ENCODE assay signal across 10 mouse cellular contexts in genomic region chr7:6860689-6861088, GRCm38 (mm10).
DNase-seq lines count a peak whose midpoint lies in the region; ATAC-seq and TF ChIP-seq lines count a peak whose summit lies in the region.
"Had no signal": no experiment of that assay in that cellular context is flagged by ENCODE, and none has a peak within 500 bp of the region (broad histone marks: within the 10 kb centered on the region; RNA-seq: fewer than 3 reads in every experiment).

No protein-coding gene starts in this region.

- no peaks in the 10 kb centered on the region for H3K9me3 ChIP-seq in forebrain, postnatal 0 days (ENCODE audit: low read length)
- H3K9me3 ChIP-seq in liver, embryonic 16.5 days (replicated peaks; ENCODE audit: control insufficient read depth, low read length), result no peaks in the 10 kb centered on the region
- H3K9me3 ChIP-seq: embryonic facial prominence, embryonic 15.5 days had no signal

- H3K27me3 ChIP-seq in forebrain, postnatal 0 days (ENCODE audit: insufficient read depth, low read length), result no peaks in the 10 kb centered on the region
- H3K27me3 ChIP-seq in liver, embryonic 16.5 days (ENCODE audit: control insufficient read depth, insufficient read depth, low read depth, low read length), result no peaks in the 10 kb centered on the region
- H3K27me3 ChIP-seq: embryonic facial prominence, embryonic 15.5 days; megakaryocyte, embryonic 14.5 days had no signal

- H3K4me1 ChIP-seq in forebrain, postnatal 0 days (ENCODE audit: insufficient read depth), result no peaks in the 10 kb centered on the region
- H3K4me1 ChIP-seq in liver, embryonic 16.5 days (ENCODE audit: control insufficient read depth, low read depth, low read length), result no peaks in the 10 kb centered on the region
- H3K4me1 ChIP-seq: megakaryocyte, embryonic 14.5 days had no signal

- H3K9ac ChIP-seq in forebrain, postnatal 0 days, result no peak overlapping the region
- no peak overlapping the region for H3K9ac ChIP-seq in liver, embryonic 16.5 days (ENCODE audit: low read depth, low read length)
- H3K9ac ChIP-seq: embryonic facial prominence, embryonic 15.5 days had no signal

- H3K27ac ChIP-seq in forebrain, postnatal 0 days (ENCODE audit: low read depth, low read length), result peak overlapping the region; percentile 62; the same call in 1 of the 2 replicates
- H3K27ac ChIP-seq in liver, embryonic 16.5 days (ENCODE audit: low read length), result no peak overlapping the region
- H3K27ac ChIP-seq: embryonic facial prominence, embryonic 15.5 days had no signal

- peak; percentile 96 for ATAC-seq in forebrain, postnatal 0 days
- ATAC-seq in liver, embryonic 16.5 days (ENCODE audit: low read depth), result peak; percentile 84

- H3K4me2 ChIP-seq in forebrain, postnatal 0 days (ENCODE audit: low read depth), result no peak overlapping the region
- no peak overlapping the region for H3K4me2 ChIP-seq in liver, embryonic 16.5 days (ENCODE audit: low read depth, low read length)
- H3K4me2 ChIP-seq: embryonic facial prominence, embryonic 15.5 days had no signal

- H3K36me3 ChIP-seq in forebrain, postnatal 0 days (ENCODE audit: insufficient read depth), result no peaks in the 10 kb centered on the region
- H3K36me3 ChIP-seq in liver, embryonic 16.5 days (ENCODE audit: control insufficient read depth, insufficient read depth), result no peaks in the 10 kb centered on the region
- H3K36me3 ChIP-seq: embryonic facial prominence, embryonic 15.5 days had no signal

- 4% methylated on average over 6 of the region's 6 CpGs for WGBS in forebrain, postnatal 0 days
- 28% methylated on average over 6 of the region's 6 CpGs for WGBS in liver, embryonic 16.5 days (ENCODE audit: insufficient replicate concordance)

- H3K4me3 ChIP-seq in forebrain, postnatal 0 days (ENCODE audit: low read depth, low read length), result no peak overlapping the region
- H3K4me3 ChIP-seq in liver, embryonic 16.5 days (ENCODE audit: low read depth, low read length), result no peak overlapping the region
- H3K4me3 ChIP-seq: embryonic facial prominence, embryonic 15.5 days; megakaryocyte, embryonic 14.5 days had no signal

- no peak for TF ChIP-seq CTCF in forebrain, postnatal 0 days (IDR thresholded peaks at IDR 0.05; ENCODE audit: low read depth)

- DNase-seq in ES-CJ7 (ENCODE audit: low read depth, low spot score) (peak; percentile 23), WW6 (ENCODE audit: low read depth, low spot score) (peak; percentile 28)
- DNase-seq in forebrain, postnatal 0 days, result peak; percentile 71
- no peak for DNase-seq in thymus, adult 18-20 months
- DNase-seq in adrenal gland, adult 8-10 months, result no peak
- no peak for DNase-seq in lung, postnatal 25 days (ENCODE audit: low spot score)
- DNase-seq: heart, postnatal 10 days had no signal

Comparison
In these comparisons a context has a peak if more than half of its experiments do, and no peak if none do; other contexts are left out.
1. DNase-seq: peak in ES-CJ7 (single experiment), WW6 (single experiment) and forebrain, postnatal 0 days (single experiment); none in thymus, adult 18-20 months (0 of 2), adrenal gland, adult 8-10 months (single experiment) and lung, postnatal 25 days (single experiment).